Mouse (Mus musculus): ENCODE results near the gene B3gnt2. TPM values are rescaled to one million over a fixed set of nuclear protein-coding genes. Genes with fewer than 3 reads are reported as not detected.

Gene B3gnt2
- polyA plus RNA-seq, 1 experiment from 2014 or later: 2.9 TPM

- no peak overlapping the region for H3K4me2 ChIP-seq (ENCODE audit: low read depth, severe bottlenecking)
- WGBS: 86% methylated on average over 1 of the region's 1 CpGs
These were observed 68.6 kb downstream of the B3gnt2 start for GRCm38 (mm10) chr11:22792149-22792548.

GRCm38 (mm10) chr11:22791726-22792125 is 69.0 kb downstream of the B3gnt2 start:
- 89% methylated on average over 5 of the region's 5 CpGs for WGBS
- DNase-seq (ENCODE audit: low spot score) (no peak), ATAC-seq (ENCODE audit: insufficient number of reproducible peaks, low FRiP score, low TSS enrichment, low read depth) (no peak)
- no peak overlapping the region for H3K9ac ChIP-seq (ENCODE audit: low read length)
- H3K4me3 ChIP-seq (ENCODE audit: low read depth, low read length): no peak overlapping the region
- H3K36me3 ChIP-seq (ENCODE audit: control insufficient read depth, insufficient read depth, low read length): no peaks in the 10 kb centered on the region
- H3K9me3 ChIP-seq (ENCODE audit: control insufficient read depth, low read length): no peaks in the 10 kb centered on the region
- H3K27me3 ChIP-seq (ENCODE audit: control insufficient read depth, insufficient read depth, low read length): no peaks in the 10 kb centered on the region
- H3K4me2 ChIP-seq (ENCODE audit: low read depth, severe bottlenecking): no peak overlapping the region
- no peaks in the 10 kb centered on the region for H3K4me1 ChIP-seq (ENCODE audit: control insufficient read depth, insufficient read depth, low read length)
- H3K27ac ChIP-seq (replicated peaks; ENCODE audit: low read depth, low read length): no peak overlapping the region

More at GRCm38 (mm10) chr11:22792149-22792548, 68.6 kb downstream of the B3gnt2 start:
- no peak overlapping the region for H3K4me3 ChIP-seq (ENCODE audit: low read depth, low read length)
- DNase-seq (ENCODE audit: low spot score) (no peak), ATAC-seq (ENCODE audit: insufficient number of reproducible peaks, low FRiP score, low TSS enrichment, low read depth) (no peak)
- no peak overlapping the region for H3K9ac ChIP-seq (ENCODE audit: low read length)
- no peak overlapping the region for H3K27ac ChIP-seq (replicated peaks; ENCODE audit: low read depth, low read length)
- no peaks in the 10 kb centered on the region for H3K27me3 ChIP-seq (ENCODE audit: control insufficient read depth, insufficient read depth, low read length)
- H3K4me1 ChIP-seq (ENCODE audit: control insufficient read depth, insufficient read depth, low read length): no peaks in the 10 kb centered on the region
- H3K9me3 ChIP-seq (ENCODE audit: control insufficient read depth, low read length): no peaks in the 10 kb centered on the region
- H3K36me3 ChIP-seq (ENCODE audit: control insufficient read depth, insufficient read depth, low read length): no peaks in the 10 kb centered on the region

GRCm38 (mm10) chr11:22787833-22788232 is 72.9 kb downstream of the B3gnt2 start:
- Histone ChIP-seq H3K4me1 (ENCODE audit: control insufficient read depth, insufficient read depth, low read length) (no peaks in the 10 kb centered on the region), H3K9me3 (ENCODE audit: control insufficient read depth, low read length) (no peaks in the 10 kb centered on the region), H3K27me3 (ENCODE audit: control insufficient read depth, insufficient read depth, low read length) (no peaks in the 10 kb centered on the region), H3K9ac (ENCODE audit: low read length) (no peak overlapping the region), H3K4me2 (ENCODE audit: low read depth, severe bottlenecking) (no peak overlapping the region), H3K27ac (replicated peaks; ENCODE audit: low read depth, low read length) (no peak overlapping the region), H3K4me3 (ENCODE audit: low read depth, low read length) (no peak overlapping the region), H3K36me3 (ENCODE audit: control insufficient read depth, insufficient read depth, low read length) (no peaks in the 10 kb centered on the region)
- DNase-seq (ENCODE audit: low spot score): no peak
- WGBS: 88% methylated on average over 2 of the region's 2 CpGs
- no peak for ATAC-seq (ENCODE audit: insufficient number of reproducible peaks, low FRiP score, low TSS enrichment, low read depth)

- no peak overlapping the region for H3K4me2 ChIP-seq (ENCODE audit: low read depth, severe bottlenecking)
- H3K36me3 ChIP-seq (ENCODE audit: control insufficient read depth, insufficient read depth, low read length): no peaks in the 10 kb centered on the region
- H3K4me3 ChIP-seq (ENCODE audit: low read depth, low read length): no peak overlapping the region
- H3K9ac ChIP-seq (ENCODE audit: low read length): no peak overlapping the region
- H3K27ac ChIP-seq (replicated peaks; ENCODE audit: low read depth, low read length): no peak overlapping the region
- DNase-seq (ENCODE audit: low spot score) (no peak), ATAC-seq (ENCODE audit: insufficient number of reproducible peaks, low FRiP score, low TSS enrichment, low read depth) (no peak)
- WGBS: 91% methylated on average over 3 of the region's 3 CpGs
- no peaks in the 10 kb centered on the region for H3K4me1 ChIP-seq (ENCODE audit: control insufficient read depth, insufficient read depth, low read length)
- H3K9me3 ChIP-seq (ENCODE audit: control insufficient read depth, low read length): no peaks in the 10 kb centered on the region
- no peaks in the 10 kb centered on the region for H3K27me3 ChIP-seq (ENCODE audit: control insufficient read depth, insufficient read depth, low read length)
These were observed 76.3 kb downstream of the B3gnt2 start for GRCm38 (mm10) chr11:22784477-22784876.

GRCm38 (mm10) chr11:22782705-22783124 is 78.0 kb downstream of the B3gnt2 start:
- H3K9ac ChIP-seq (ENCODE audit: low read length): no peak overlapping the region
- H3K27me3 ChIP-seq (ENCODE audit: control insufficient read depth, insufficient read depth, low read length): no peaks in the 10 kb centered on the region
- ATAC-seq (ENCODE audit: insufficient number of reproducible peaks, low FRiP score, low TSS enrichment, low read depth) (no peak), DNase-seq (ENCODE audit: low spot score) (no peak)
- no peak overlapping the region for H3K27ac ChIP-seq (replicated peaks; ENCODE audit: low read depth, low read length)
- no peak overlapping the region for H3K4me3 ChIP-seq (ENCODE audit: low read depth, low read length)
- no peaks in the 10 kb centered on the region for H3K4me1 ChIP-seq (ENCODE audit: control insufficient read depth, insufficient read depth, low read length)
- no peaks in the 10 kb centered on the region for H3K9me3 ChIP-seq (ENCODE audit: control insufficient read depth, low read length)
- no peaks in the 10 kb centered on the region for H3K36me3 ChIP-seq (ENCODE audit: control insufficient read depth, insufficient read depth, low read length)
- no peak overlapping the region for H3K4me2 ChIP-seq (ENCODE audit: low read depth, severe bottlenecking)
- 64% methylated on average over 13 of the region's 13 CpGs for WGBS

GRCm38 (mm10) chr11:22781190-22781589 is 79.6 kb downstream of the B3gnt2 start:
- H3K4me2 ChIP-seq (ENCODE audit: low read depth, severe bottlenecking): no peak overlapping the region
- H3K4me1 ChIP-seq (ENCODE audit: control insufficient read depth, insufficient read depth, low read length): no peaks in the 10 kb centered on the region
- no peak overlapping the region for H3K4me3 ChIP-seq (ENCODE audit: low read depth, low read length)
- H3K9ac ChIP-seq (ENCODE audit: low read length): no peak overlapping the region
- no peaks in the 10 kb centered on the region for H3K27me3 ChIP-seq (ENCODE audit: control insufficient read depth, insufficient read depth, low read length)
- DNase-seq (ENCODE audit: low spot score): no peak
- no peak for ATAC-seq (ENCODE audit: insufficient number of reproducible peaks, low FRiP score, low TSS enrichment, low read depth)
- H3K9me3 ChIP-seq (ENCODE audit: control insufficient read depth, low read length): no peaks in the 10 kb centered on the region
- H3K27ac ChIP-seq (replicated peaks; ENCODE audit: low read depth, low read length): no peak overlapping the region
- no peaks in the 10 kb centered on the region for H3K36me3 ChIP-seq (ENCODE audit: control insufficient read depth, insufficient read depth, low read length)

GRCm38 (mm10) chr11:22780761-22781160 is 80.0 kb downstream of the B3gnt2 start:
- Histone ChIP-seq H3K27me3 (ENCODE audit: control insufficient read depth, insufficient read depth, low read length) (no peaks in the 10 kb centered on the region), H3K4me1 (ENCODE audit: control insufficient read depth, insufficient read depth, low read length) (no peaks in the 10 kb centered on the region), H3K4me3 (ENCODE audit: low read depth, low read length) (no peak overlapping the region), H3K9ac (ENCODE audit: low read length) (no peak overlapping the region), H3K27ac (replicated peaks; ENCODE audit: low read depth, low read length) (no peak overlapping the region), H3K4me2 (ENCODE audit: low read depth, severe bottlenecking) (no peak overlapping the region), H3K9me3 (ENCODE audit: control insufficient read depth, low read length) (no peaks in the 10 kb centered on the region), H3K36me3 (ENCODE audit: control insufficient read depth, insufficient read depth, low read length) (no peaks in the 10 kb centered on the region)
- WGBS: 88% methylated on average over 2 of the region's 2 CpGs
- no peak for DNase-seq (ENCODE audit: low spot score)
- ATAC-seq (ENCODE audit: insufficient number of reproducible peaks, low FRiP score, low TSS enrichment, low read depth): no peak

- H3K27me3 ChIP-seq (ENCODE audit: control insufficient read depth, insufficient read depth, low read length): no peaks in the 10 kb centered on the region
- ATAC-seq (ENCODE audit: insufficient number of reproducible peaks, low FRiP score, low TSS enrichment, low read depth) (no peak), DNase-seq (ENCODE audit: low spot score) (no peak)
- no peaks in the 10 kb centered on the region for H3K4me1 ChIP-seq (ENCODE audit: control insufficient read depth, insufficient read depth, low read length)
- no peaks in the 10 kb centered on the region for H3K36me3 ChIP-seq (ENCODE audit: control insufficient read depth, insufficient read depth, low read length)
- no peak overlapping the region for H3K4me2 ChIP-seq (ENCODE audit: low read depth, severe bottlenecking)
- H3K9me3 ChIP-seq (ENCODE audit: control insufficient read depth, low read length): no peaks in the 10 kb centered on the region
- no peak overlapping the region for H3K27ac ChIP-seq (replicated peaks; ENCODE audit: low read depth, low read length)
- 79% methylated on average over 6 of the region's 6 CpGs for WGBS
- H3K4me3 ChIP-seq (ENCODE audit: low read depth, low read length): no peak overlapping the region
- no peak overlapping the region for H3K9ac ChIP-seq (ENCODE audit: low read length)
These were observed 80.8 kb downstream of the B3gnt2 start for GRCm38 (mm10) chr11:22779821-22780551.

GRCm38 (mm10) chr11:22778596-22778995 is 82.2 kb downstream of the B3gnt2 start:
- WGBS: 74% methylated on average over 3 of the region's 3 CpGs
- H3K4me3 ChIP-seq (ENCODE audit: low read depth, low read length): no peak overlapping the region
- no peak for DNase-seq (ENCODE audit: low spot score)

More at GRCm38 (mm10) chr11:22778596-22778995, 82.2 kb downstream of the B3gnt2 start:
- ATAC-seq (ENCODE audit: insufficient number of reproducible peaks, low FRiP score, low TSS enrichment, low read depth): no peak
- H3K9me3 ChIP-seq (ENCODE audit: control insufficient read depth, low read length): no peaks in the 10 kb centered on the region
- H3K27me3 ChIP-seq (ENCODE audit: control insufficient read depth, insufficient read depth, low read length): no peaks in the 10 kb centered on the region
- H3K36me3 ChIP-seq (ENCODE audit: control insufficient read depth, insufficient read depth, low read length): no peaks in the 10 kb centered on the region
- H3K4me2 ChIP-seq (ENCODE audit: low read depth, severe bottlenecking): no peak overlapping the region
- H3K27ac ChIP-seq (replicated peaks; ENCODE audit: low read depth, low read length): no peak overlapping the region
- no peak overlapping the region for H3K9ac ChIP-seq (ENCODE audit: low read length)
- H3K4me1 ChIP-seq (ENCODE audit: control insufficient read depth, insufficient read depth, low read length): no peaks in the 10 kb centered on the region
